Comparison of ENCODE assay signal across 8 mouse cellular contexts in genomic region chr11:68385021-68385821, GRCm38 (mm10). TPM values are rescaled to one million over a fixed set of nuclear protein-coding genes. Genes with fewer than 3 reads are reported as not detected.
DNase-seq lines count a peak whose midpoint lies in the region; ATAC-seq and TF ChIP-seq lines count a peak whose summit lies in the region.

No protein-coding gene starts in this region.

- peak; percentile 10 for ATAC-seq in forebrain, embryonic 16.5 days
- peak; percentile 11; the same call in 1 of the 2 replicates for ATAC-seq in intestine, postnatal 0 days
- ATAC-seq in stomach, embryonic 16.5 days (ENCODE audit: insufficient read depth, low FRiP score): peak; percentile 15; the same call in 1 of the 2 replicates

- no peaks in the 10 kb centered on the region for H3K9me3 ChIP-seq in forebrain, embryonic 16.5 days (ENCODE audit: control insufficient read depth, low read length)
- no peaks in the 10 kb centered on the region for H3K9me3 ChIP-seq in intestine, postnatal 0 days (ENCODE audit: control insufficient read depth)
- no peaks in the 10 kb centered on the region for H3K9me3 ChIP-seq in stomach, embryonic 16.5 days (replicated peaks; ENCODE audit: control insufficient read depth, low read length)

- H3K36me3 ChIP-seq in forebrain, embryonic 16.5 days (ENCODE audit: control insufficient read depth, insufficient read depth): no peaks in the 10 kb centered on the region
- H3K36me3 ChIP-seq in intestine, postnatal 0 days (ENCODE audit: control insufficient read depth, insufficient read depth): no peaks in the 10 kb centered on the region
- H3K36me3 ChIP-seq in stomach, embryonic 16.5 days (ENCODE audit: control insufficient read depth, insufficient read depth, low read length): no peaks in the 10 kb centered on the region

- TF ChIP-seq POLR2A in brain, embryonic 14.5 days (IDR thresholded peaks at IDR 0.05; ENCODE audit: borderline replicate concordance, extremely low read depth, insufficient read depth, insufficient read length, poor library complexity, severe bottlenecking): no peak

- H3K27ac ChIP-seq in forebrain, embryonic 16.5 days (ENCODE audit: low read length): no peak overlapping the region
- no peak overlapping the region for H3K27ac ChIP-seq in intestine, postnatal 0 days (ENCODE audit: low read depth, low read length)
- no peak overlapping the region for H3K27ac ChIP-seq in stomach, embryonic 16.5 days (ENCODE audit: low read length)

- peaks cover 43% of the 10 kb centered on the region for H3K27me3 ChIP-seq in forebrain, embryonic 16.5 days (replicated peaks; ENCODE audit: control insufficient read depth, insufficient read depth, low read length)
- H3K27me3 ChIP-seq in intestine, postnatal 0 days (replicated peaks; ENCODE audit: control insufficient read depth, insufficient read depth, low read length): peaks cover 52% of the 10 kb centered on the region
- H3K27me3 ChIP-seq in stomach, embryonic 16.5 days (ENCODE audit: control insufficient read depth, insufficient read depth, low read length): peaks cover 14% of the 10 kb centered on the region

- H3K4me2 ChIP-seq in forebrain, embryonic 16.5 days (ENCODE audit: low read length): peak overlapping the region; percentile 95
- peak overlapping the region; percentile 98 for H3K4me2 ChIP-seq in intestine, postnatal 0 days (replicated peaks; ENCODE audit: low read depth)
- peak overlapping the region; percentile 81 for H3K4me2 ChIP-seq in stomach, embryonic 16.5 days (ENCODE audit: low read depth, low read length)

- peak overlapping the region; percentile 64 for H3K9ac ChIP-seq in forebrain, embryonic 16.5 days (replicated peaks; ENCODE audit: low read depth, low read length)
- H3K9ac ChIP-seq in intestine, postnatal 0 days (ENCODE audit: low read depth, low read length): 0 out of 2 replicates have a peak overlapping the region, but pooled peaks have one; percentile 50
- peak overlapping the region; percentile 75 for H3K9ac ChIP-seq in stomach, embryonic 16.5 days (ENCODE audit: low read length)

- no peak for TF ChIP-seq CTCF in brain, embryonic 14.5 days (IDR thresholded peaks at IDR 0.05; ENCODE audit: borderline replicate concordance, extremely low read depth, insufficient read depth, insufficient read length)
- TF ChIP-seq CTCF in intestine, postnatal 0 days (IDR thresholded peaks at IDR 0.05; ENCODE audit: low read depth): no peak

- under 1% methylated on average over 94 of the region's 94 CpGs for WGBS in forebrain, embryonic 16.5 days
- WGBS in intestine, postnatal 0 days: 1% methylated on average over 93 of the region's 94 CpGs
- under 1% methylated on average over 94 of the region's 94 CpGs for WGBS in stomach, embryonic 16.5 days

- peak overlapping the region; percentile 65 for H3K4me3 ChIP-seq in forebrain, embryonic 16.5 days (replicated peaks; ENCODE audit: low read length)
- peak overlapping the region; percentile 70 for H3K4me3 ChIP-seq in intestine, postnatal 0 days (ENCODE audit: low read depth, low read length)
- H3K4me3 ChIP-seq in stomach, embryonic 16.5 days (replicated peaks; ENCODE audit: low read length): peak overlapping the region; percentile 64

- DNase-seq in right cerebral cortex, postnatal 10 days (ENCODE audit: low spot score in 2 of 2): peak; percentile 37 to 40
- no peak for DNase-seq in right cerebral cortex, postnatal 36 days (ENCODE audit: low spot score in 2 of 2)
- DNase-seq in brain, embryonic 14.5 days (ENCODE audit: low read depth): peak; percentile 60
- peak; percentile 17 for DNase-seq in lung, postnatal 36 days
- DNase-seq in layer of hippocampus, adult 11-12 months (ENCODE audit: low spot score): no peak

- H3K4me1 ChIP-seq in forebrain, embryonic 16.5 days (replicated peaks; ENCODE audit: control insufficient read depth, insufficient read depth, low read length): peaks cover 34% of the 10 kb centered on the region
- no peaks in the 10 kb centered on the region; the same call in 1 of the 2 replicates for H3K4me1 ChIP-seq in intestine, postnatal 0 days (replicated peaks; ENCODE audit: control insufficient read depth, insufficient read depth, low read length)
- H3K4me1 ChIP-seq in stomach, embryonic 16.5 days (ENCODE audit: control insufficient read depth, insufficient read depth, low read length): peaks cover 21% of the 10 kb centered on the region

RNA-seq across cellular contexts. Expression of gene Ntn1, which starts 15.4 kb away (rescaled TPM):
- 31.4 and 62.8 TPM in 2 replicates for polyA plus RNA-seq in brain, embryonic 14.5 days (2012; rRNA removed)
- 6.8 and 9.4 TPM in 2 replicates for polyA plus RNA-seq in forebrain, embryonic 16.5 days (2015; fragmentation: Nextera tagmentation; extraction: Ambion mirVana)
- 8.7 and 8.8 TPM in 2 replicates for polyA plus RNA-seq in intestine, postnatal 0 days (2015; fragmentation: Nextera tagmentation; extraction: Ambion mirVana)
- polyA plus RNA-seq in stomach, embryonic 16.5 days (2015; fragmentation: Nextera tagmentation; extraction: Ambion mirVana): 11.3 and 13.5 TPM in 2 replicates

RNA-seq across cellular contexts. Expression of gene Pik3r5, which starts 46.7 kb away (rescaled TPM):
- polyA plus RNA-seq in brain, embryonic 14.5 days (2012; rRNA removed): 0.32 and 0.74 TPM in 2 replicates
- 0.11 and 0.14 TPM in 2 replicates for polyA plus RNA-seq in forebrain, embryonic 16.5 days (2015; fragmentation: Nextera tagmentation; extraction: Ambion mirVana)
- polyA plus RNA-seq in intestine, postnatal 0 days (2015; fragmentation: Nextera tagmentation; extraction: Ambion mirVana): 0.22 and 0.35 TPM in 2 replicates
- polyA plus RNA-seq in stomach, embryonic 16.5 days (2015; fragmentation: Nextera tagmentation; extraction: Ambion mirVana): 0.65 and 0.79 TPM in 2 replicates

Comparison
In these comparisons a context has a peak if more than half of its experiments do, and no peak if none do; other contexts are left out.
1. DNase-seq: peak in right cerebral cortex, postnatal 10 days (2 of 2), brain, embryonic 14.5 days (single experiment) and lung, postnatal 36 days (single experiment); none in right cerebral cortex, postnatal 36 days (0 of 2) and layer of hippocampus, adult 11-12 months (single experiment).
2. Peak in every context shown above with its lines, with median percentiles within 50 percentile points of each other: ATAC-seq, H3K4me2 ChIP-seq, H3K4me3 ChIP-seq and H3K9ac ChIP-seq.